Mouse (Mus musculus): ENCODE measurements around the gene Olfr743. TPM values are rescaled to one million over a fixed set of nuclear protein-coding genes. Genes with fewer than 3 reads are reported as not detected.
"Not testable (repeated sequence)": the region's sequence is repeated elsewhere in the genome, so short reads cannot be mapped to it uniquely, and the experiment has no call there.

Gene Olfr743
- not detected in 2 replicates for polyA plus RNA-seq (2016; fragmentation: Nextera tagmentation; extraction: Ambion mirVana)

GRCm38 (mm10) chr14:50521539-50521938 is at the start of gene Olfr743:
Olfr743 (plus strand) TSS chr14:50521839.
- Histone ChIP-seq H3K36me3 (no peaks in the 10 kb centered on the region), H3K4me3 (replicated peaks) (no peak within 1 kb of the TSS), H3K4me1 (replicated peaks) (no peaks in the 10 kb centered on the region), H3K27me3 (no peaks in the 10 kb centered on the region), H3K27ac (no peak within 1 kb of the TSS), H3K9ac (replicated peaks) (no peak within 1 kb of the TSS), H3K4me2 (no peak within 1 kb of the TSS), H3K9me3 (no peaks in the 10 kb centered on the region)
- ATAC-seq (ENCODE audit: insufficient number of reproducible peaks, insufficient read depth, low FRiP score, low TSS enrichment, low read depth): no peak

GRCm38 (mm10) chr14:50472438-50472837 is 49.2 kb upstream of the Olfr743 start, which contains the start of gene Olfr741:
Olfr741 (plus strand) TSS chr14:50472738.
- ATAC-seq (ENCODE audit: insufficient number of reproducible peaks, insufficient read depth, low FRiP score, low TSS enrichment, low read depth): no peak
- 73% methylated on average over 2 of the region's 2 CpGs for WGBS

GRCm38 (mm10) chr14:50478406-50478805 is 43.2 kb upstream of the Olfr743 start:
- H3K4me2 ChIP-seq: no peak overlapping the region
- H3K27me3 ChIP-seq: no peaks in the 10 kb centered on the region
- no peak overlapping the region for H3K9ac ChIP-seq (replicated peaks)
- H3K9me3 ChIP-seq: no peaks in the 10 kb centered on the region
- no peaks in the 10 kb centered on the region for H3K4me1 ChIP-seq (replicated peaks)
- 75% methylated on average over 2 of the region's 2 CpGs for WGBS
- H3K36me3 ChIP-seq: no peaks in the 10 kb centered on the region
- no peak overlapping the region for H3K27ac ChIP-seq
- no peak for ATAC-seq (ENCODE audit: insufficient number of reproducible peaks, insufficient read depth, low FRiP score, low TSS enrichment, low read depth)
- no peak overlapping the region for H3K4me3 ChIP-seq (replicated peaks)

More at GRCm38 (mm10) chr14:50472438-50472837, 49.2 kb upstream of the Olfr743 start, which contains the start of gene Olfr741:
- no peak within 1 kb of the TSS for H3K4me3 ChIP-seq (replicated peaks)
- no peaks in the 10 kb centered on the region for H3K36me3 ChIP-seq
- H3K4me2 ChIP-seq: no peak within 1 kb of the TSS
- H3K9ac ChIP-seq (replicated peaks): no peak within 1 kb of the TSS
- H3K27me3 ChIP-seq: no peaks in the 10 kb centered on the region
- H3K4me1 ChIP-seq (replicated peaks): no peaks in the 10 kb centered on the region
- H3K27ac ChIP-seq: no peak within 1 kb of the TSS
- no peaks in the 10 kb centered on the region for H3K9me3 ChIP-seq

- Histone ChIP-seq H3K9ac (replicated peaks) (no peak within 1 kb of the TSS), H3K4me1 (replicated peaks) (no peaks in the 10 kb centered on the region), H3K4me3 (replicated peaks) (no peak within 1 kb of the TSS), H3K27me3 (no peaks in the 10 kb centered on the region), H3K36me3 (no peaks in the 10 kb centered on the region), H3K9me3 (no peaks in the 10 kb centered on the region), H3K27ac (no peak within 1 kb of the TSS), H3K4me2 (no peak within 1 kb of the TSS)
- ATAC-seq (ENCODE audit: insufficient number of reproducible peaks, insufficient read depth, low FRiP score, low TSS enrichment, low read depth): no peak
- WGBS: 48% methylated on average over 2 of the region's 2 CpGs
These were observed 18.3 kb upstream of the Olfr743 start, which contains the start of gene Olfr742 for GRCm38 (mm10) chr14:50503300-50503699. Olfr742 (plus strand) TSS chr14:50503600.

GRCm38 (mm10) chr14:50552734-50553133 is 31.1 kb downstream of the Olfr743 start:
- ATAC-seq (ENCODE audit: insufficient number of reproducible peaks, insufficient read depth, low FRiP score, low TSS enrichment, low read depth): no peak
- H3K9ac ChIP-seq (replicated peaks): no peak overlapping the region
- H3K4me3 ChIP-seq (replicated peaks): no peak overlapping the region
- no peak overlapping the region for H3K4me2 ChIP-seq
- H3K36me3 ChIP-seq: no peaks in the 10 kb centered on the region
- no peaks in the 10 kb centered on the region for H3K27me3 ChIP-seq
- H3K4me1 ChIP-seq (replicated peaks): no peaks in the 10 kb centered on the region
- H3K9me3 ChIP-seq: no peaks in the 10 kb centered on the region
- no peak overlapping the region for H3K27ac ChIP-seq
- 90% methylated on average over 2 of the region's 2 CpGs for WGBS

GRCm38 (mm10) chr14:50573056-50573455 is 51.4 kb downstream of the Olfr743 start:
- H3K4me3 ChIP-seq (replicated peaks); H3K9ac ChIP-seq (replicated peaks); H3K4me1 ChIP-seq (replicated peaks); H3K27ac ChIP-seq; H3K36me3 ChIP-seq; H3K27me3 ChIP-seq; ATAC-seq (ENCODE audit: insufficient number of reproducible peaks, insufficient read depth, low FRiP score, low TSS enrichment, low read depth); H3K4me2 ChIP-seq: not testable (repeated sequence)
- 70% methylated on average over 1 of the region's 1 CpGs for WGBS
- peaks cover 12% of the 10 kb centered on the region for H3K9me3 ChIP-seq

Other genes starting within 250 kb of the Olfr743 start
- gene Olfr732, start 237.6 kb upstream of the Olfr743 start, polyA plus RNA-seq (2016; fragmentation: Nextera tagmentation; extraction: Ambion mirVana): not detected in 2 replicates
- gene Olfr733, start 220.3 kb upstream of the Olfr743 start, polyA plus RNA-seq (2016; fragmentation: Nextera tagmentation; extraction: Ambion mirVana): not detected in 2 replicates
- not detected in 2 replicates for gene Olfr734, start 195.1 kb upstream of the Olfr743 start, polyA plus RNA-seq (2016; fragmentation: Nextera tagmentation; extraction: Ambion mirVana)
- gene Olfr735, start 173.0 kb upstream of the Olfr743 start, polyA plus RNA-seq (2016; fragmentation: Nextera tagmentation; extraction: Ambion mirVana): not detected in 2 replicates
- gene Tlr11, start 163.9 kb upstream of the Olfr743 start, polyA plus RNA-seq (2016; fragmentation: Nextera tagmentation; extraction: Ambion mirVana): not detected in 2 replicates
- not detected in 2 replicates for gene Olfr736, start 140.7 kb upstream of the Olfr743 start, polyA plus RNA-seq (2016; fragmentation: Nextera tagmentation; extraction: Ambion mirVana)
- not detected in 2 replicates for gene Olfr738, start 114.3 kb upstream of the Olfr743 start, polyA plus RNA-seq (2016; fragmentation: Nextera tagmentation; extraction: Ambion mirVana)
- gene Olfr739, start 103.2 kb upstream of the Olfr743 start, polyA plus RNA-seq (2016; fragmentation: Nextera tagmentation; extraction: Ambion mirVana): not detected in 2 replicates
- gene Olfr740, start 76.3 kb upstream of the Olfr743 start, polyA plus RNA-seq (2016; fragmentation: Nextera tagmentation; extraction: Ambion mirVana): not detected in 2 replicates
- gene Olfr741, start 49.1 kb upstream of the Olfr743 start, polyA plus RNA-seq (2016; fragmentation: Nextera tagmentation; extraction: Ambion mirVana): not detected in 2 replicates
- gene Olfr742, start 18.2 kb upstream of the Olfr743 start, polyA plus RNA-seq (2016; fragmentation: Nextera tagmentation; extraction: Ambion mirVana): not detected in 2 replicates
- not detected in 2 replicates for gene Olfr744, start 93.0 kb downstream of the Olfr743 start, polyA plus RNA-seq (2016; fragmentation: Nextera tagmentation; extraction: Ambion mirVana)
- not detected in 2 replicates for gene Olfr745, start 117.5 kb downstream of the Olfr743 start, polyA plus RNA-seq (2016; fragmentation: Nextera tagmentation; extraction: Ambion mirVana)
- gene Olfr746, start 125.2 kb downstream of the Olfr743 start, polyA plus RNA-seq (2016; fragmentation: Nextera tagmentation; extraction: Ambion mirVana): not detected in 2 replicates
- gene Olfr747, start 171.4 kb downstream of the Olfr743 start, polyA plus RNA-seq (2016; fragmentation: Nextera tagmentation; extraction: Ambion mirVana): not detected in 2 replicates
- not detected in 2 replicates for gene Olfr748, start 185.5 kb downstream of the Olfr743 start, polyA plus RNA-seq (2016; fragmentation: Nextera tagmentation; extraction: Ambion mirVana)
- not detected in 2 replicates for gene Olfr749, start 223.3 kb downstream of the Olfr743 start, polyA plus RNA-seq (2016; fragmentation: Nextera tagmentation; extraction: Ambion mirVana)